Mouse (Mus musculus) forebrain, embryonic 13.5 days (tissue): Measurements from ENCODE around the gene Fam210b. TPM values are rescaled to one million over a fixed set of nuclear protein-coding genes. Genes with fewer than 3 reads are reported as not detected.

Experiments
- polyA plus RNA-seq: library from polyadenylated mRNA; unstranded; fragments of >200 nt; fragmentation: Nextera tagmentation; extraction: Ambion mirVana; gene quantifications from 2 replicates; pipeline ENCODE4 v1.2.1, GENCODE M21; 2015

Gene Fam210b
- polyA plus RNA-seq, 1 experiment from 2014 or later = 41.9 TPM

Other genes with a start within 250 kb of the Fam210b start
- gene Mc3r, start 97.1 kb upstream of the Fam210b start, polyA plus RNA-seq = 0.10 and 0.15 TPM in 2 replicates
- gene Aurka, start 25.0 kb downstream of the Fam210b start, polyA plus RNA-seq = 100 and 102 TPM in 2 replicates
- 36.8 and 37.9 TPM in 2 replicates for gene Cstf1, start 25.1 kb downstream of the Fam210b start, polyA plus RNA-seq
- 0.05 TPM in 1 of 2 replicates, not detected in the other for gene Cass4, start 48.2 kb downstream of the Fam210b start, polyA plus RNA-seq
- gene Rtf2, start 95.0 kb downstream of the Fam210b start, polyA plus RNA-seq = 99.2 and 99.3 TPM in 2 replicates
- gene Gcnt7, start 113.0 kb downstream of the Fam210b start, polyA plus RNA-seq = 1.6 and 2.4 TPM in 2 replicates
- gene Fam209, start 127.0 kb downstream of the Fam210b start, polyA plus RNA-seq = 0.76 and 0.98 TPM in 2 replicates
- 35.1 and 35.4 TPM in 2 replicates for gene Tfap2c, start 204.0 kb downstream of the Fam210b start, polyA plus RNA-seq